Mouse (Mus musculus): ENCODE results near the gene Shb.
"Not testable (repeated sequence)": the region's sequence is repeated elsewhere in the genome, so short reads cannot be mapped to it uniquely, and the experiment has no call there.

DNA sequence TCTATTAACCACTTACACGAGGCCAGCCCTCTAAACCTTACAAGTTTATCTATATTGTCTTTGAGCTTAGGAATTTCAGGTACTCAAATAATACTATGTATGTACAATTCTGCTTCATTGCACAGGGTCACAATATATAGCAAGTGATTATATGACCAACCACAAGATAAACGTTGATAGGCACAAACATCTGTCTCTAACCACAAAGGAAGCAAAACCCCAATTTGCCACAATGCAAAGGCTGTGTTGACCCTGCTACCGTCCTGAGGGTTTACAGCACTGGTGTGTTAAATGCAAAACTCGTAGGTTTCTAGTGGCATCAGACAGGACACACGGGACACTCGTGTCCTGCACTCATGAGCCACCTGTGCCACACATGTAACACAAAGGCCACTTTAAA, 136.1 kb downstream of the Shb start:
- not testable (repeated sequence) for TF ChIP-seq POLR2A (IDR thresholded peaks at IDR 0.05; ENCODE audit: borderline replicate concordance, control insufficient read depth, low read depth, low read length); CTCF (IDR thresholded peaks at IDR 0.05; ENCODE audit: control insufficient read depth, insufficient read depth, low read length)

Measured in bone marrow, adult 2 months (tissue).